In genomic region chr14:48503691-48504565, GRCm38 (mm10) we compare ENCODE assay signal across 17 mouse cellular contexts. TPM values are rescaled to one million over a fixed set of nuclear protein-coding genes. Genes with fewer than 3 reads are reported as not detected.
A peak's percentile ranks its signal among the peaks of the same experiment; 100 is the strongest.
DNase-seq lines count a peak whose midpoint lies in the region; ATAC-seq lines count a peak whose summit lies in the region.
"Had no signal": no experiment of that assay in that cellular context is flagged by ENCODE, and none has a peak within 500 bp of the region (broad histone marks: within the 10 kb centered on the region; RNA-seq: fewer than 3 reads in every experiment).

No protein-coding gene starts in this region.

- H3K9me3 ChIP-seq in forebrain, embryonic 12.5 days: no peaks in the 10 kb centered on the region
- no peaks in the 10 kb centered on the region for H3K9me3 ChIP-seq in forebrain, embryonic 16.5 days (ENCODE audit: control insufficient read depth, low read length)
- H3K9me3 ChIP-seq in hindbrain, embryonic 13.5 days: no peaks in the 10 kb centered on the region
- H3K9me3 ChIP-seq in midbrain, embryonic 16.5 days (replicated peaks; ENCODE audit: control insufficient read depth, low read length, poor library complexity, severe bottlenecking): no peaks in the 10 kb centered on the region
- H3K9me3 ChIP-seq: liver, embryonic 13.5 days had no signal

- peaks cover 13% of the 10 kb centered on the region for H3K4me1 ChIP-seq in forebrain, embryonic 12.5 days
- no peaks in the 10 kb centered on the region for H3K4me1 ChIP-seq in forebrain, embryonic 16.5 days (replicated peaks; ENCODE audit: control insufficient read depth, insufficient read depth, low read length)
- H3K4me1 ChIP-seq in hindbrain, embryonic 13.5 days (replicated peaks): peaks cover 10% of the 10 kb centered on the region
- H3K4me1 ChIP-seq in midbrain, embryonic 16.5 days (ENCODE audit: control insufficient read depth, insufficient read depth, low read length): no peaks in the 10 kb centered on the region
- H3K4me1 ChIP-seq: liver, embryonic 13.5 days had no signal

- no peak overlapping the region for H3K4me3 ChIP-seq in forebrain, embryonic 12.5 days (replicated peaks)
- no peak overlapping the region for H3K4me3 ChIP-seq in forebrain, embryonic 16.5 days (replicated peaks; ENCODE audit: low read length)
- H3K4me3 ChIP-seq in hindbrain, embryonic 13.5 days: peak overlapping the region; percentile 3; the same call in 1 of the 2 replicates
- no peak overlapping the region for H3K4me3 ChIP-seq in midbrain, embryonic 16.5 days (ENCODE audit: low read depth, low read length)
- H3K4me3 ChIP-seq: liver, embryonic 13.5 days had no signal

- ATAC-seq in forebrain, embryonic 12.5 days (ENCODE audit: low FRiP score): 0 out of 2 replicates have a peak, but pooled peaks have one; percentile 23
- ATAC-seq in forebrain, embryonic 16.5 days: no peak
- ATAC-seq in hindbrain, embryonic 13.5 days (ENCODE audit: low FRiP score): no peak; the same call in 1 of the 2 replicates
- 0 out of 2 replicates have a peak, but pooled peaks have one; percentile 23 for ATAC-seq in midbrain, embryonic 16.5 days
- ATAC-seq: Patski had no signal

- peak overlapping the region; percentile 47; the same call in 1 of the 2 replicates for H3K27ac ChIP-seq in forebrain, embryonic 12.5 days
- H3K27ac ChIP-seq in forebrain, embryonic 16.5 days (ENCODE audit: low read length): no peak overlapping the region
- no peak overlapping the region for H3K27ac ChIP-seq in hindbrain, embryonic 13.5 days
- H3K27ac ChIP-seq in midbrain, embryonic 16.5 days (ENCODE audit: low read length): no peak overlapping the region
- H3K27ac ChIP-seq: liver, embryonic 13.5 days; macrophage had no signal

- DNase-seq in ZHBTc4 (ENCODE audit: low read depth, low spot score): peak; percentile 47
- no peak for DNase-seq in adrenal gland, postnatal 36 days
- DNase-seq in frontal cortex, postnatal 14 days (ENCODE audit: low spot score in 2 of 2): no peak
- no peak for DNase-seq in heart, adult 9 months (ENCODE audit: low spot score in 2 of 2)
- DNase-seq: cerebellum, adult 9-10 months; gastrocnemius, postnatal 10 days; heart, postnatal 10 days; kidney, adult 9 months; layer of hippocampus, postnatal 36 days; liver, embryonic 13.5 days; thymus, adult 2 months had no signal

- H3K9ac ChIP-seq in forebrain, embryonic 12.5 days: 0 out of 2 replicates have a peak overlapping the region, but pooled peaks have one; percentile 7
- H3K9ac ChIP-seq in forebrain, embryonic 16.5 days (replicated peaks; ENCODE audit: low read depth, low read length): no peak overlapping the region
- H3K9ac ChIP-seq in hindbrain, embryonic 13.5 days: peak overlapping the region; percentile 47; the same call in 1 of the 2 replicates
- 0 out of 2 replicates have a peak overlapping the region, but pooled peaks have one; percentile 16 for H3K9ac ChIP-seq in midbrain, embryonic 16.5 days (ENCODE audit: low read depth, low read length)
- H3K9ac ChIP-seq: liver, embryonic 13.5 days had no signal

- H3K4me2 ChIP-seq in forebrain, embryonic 12.5 days: peak overlapping the region; percentile 23
- no peak overlapping the region for H3K4me2 ChIP-seq in forebrain, embryonic 16.5 days (ENCODE audit: low read length)
- H3K4me2 ChIP-seq in hindbrain, embryonic 13.5 days: peak overlapping the region; percentile 44
- peak overlapping the region; percentile 9; the same call in 1 of the 2 replicates for H3K4me2 ChIP-seq in midbrain, embryonic 16.5 days (ENCODE audit: low read length)
- H3K4me2 ChIP-seq: liver, embryonic 13.5 days had no signal

- H3K27me3 ChIP-seq in forebrain, embryonic 12.5 days: peaks cover 44% of the 10 kb centered on the region
- H3K27me3 ChIP-seq in forebrain, embryonic 16.5 days (replicated peaks; ENCODE audit: control insufficient read depth, insufficient read depth, low read length): no peaks in the 10 kb centered on the region
- H3K27me3 ChIP-seq in hindbrain, embryonic 13.5 days: peaks cover 33% of the 10 kb centered on the region
- peaks cover 4% of the 10 kb centered on the region; the same call in 1 of the 2 replicates for H3K27me3 ChIP-seq in midbrain, embryonic 16.5 days (ENCODE audit: control insufficient read depth, insufficient read depth, low read depth, low read length)
- H3K27me3 ChIP-seq: liver, embryonic 13.5 days; Patski had no signal

- H3K36me3 ChIP-seq in forebrain, embryonic 12.5 days (replicated peaks): peaks cover 4% of the 10 kb centered on the region
- peaks cover 5% of the 10 kb centered on the region; the same call in 1 of the 2 replicates for H3K36me3 ChIP-seq in forebrain, embryonic 16.5 days (ENCODE audit: control insufficient read depth, insufficient read depth)
- peaks cover 2% of the 10 kb centered on the region for H3K36me3 ChIP-seq in hindbrain, embryonic 13.5 days
- no peaks in the 10 kb centered on the region for H3K36me3 ChIP-seq in midbrain, embryonic 16.5 days (ENCODE audit: control insufficient read depth, insufficient read depth, low read length)

- 24% methylated on average over 18 of the region's 18 CpGs for WGBS in forebrain, embryonic 12.5 days
- WGBS in forebrain, embryonic 16.5 days: 27% methylated on average over 18 of the region's 18 CpGs
- WGBS in hindbrain, embryonic 13.5 days: 26% methylated on average over 18 of the region's 18 CpGs
- WGBS in midbrain, embryonic 16.5 days: 18% methylated on average over 18 of the region's 18 CpGs

RNA-seq across cellular contexts. Expression of gene Tmem260, which starts 58.0 kb away (rescaled TPM):
- 24.7 and 26.2 TPM in 2 replicates for polyA plus RNA-seq in forebrain, embryonic 12.5 days (2016; fragmentation: Nextera tagmentation; extraction: Ambion mirVana)
- polyA plus RNA-seq in forebrain, embryonic 16.5 days (2015; fragmentation: Nextera tagmentation; extraction: Ambion mirVana): 19.0 and 20.6 TPM in 2 replicates
- 19.6 and 20.4 TPM in 2 replicates for polyA plus RNA-seq in hindbrain, embryonic 13.5 days (2015; fragmentation: Nextera tagmentation; extraction: Ambion mirVana)
- polyA plus RNA-seq in midbrain, embryonic 16.5 days (2015; fragmentation: Nextera tagmentation; extraction: Ambion mirVana): 19.7 and 20.2 TPM in 2 replicates
- total RNA-seq in adrenal gland, postnatal 36 days (2021): 10 to 100 TPM; 31.1 to 34.0 TPM

Comparison
In these comparisons a context has a peak if more than half of its experiments do, and no peak if none do; other contexts are left out.
1. ATAC-seq: peak in forebrain, embryonic 12.5 days (single experiment) and midbrain, embryonic 16.5 days (single experiment); none in forebrain, embryonic 16.5 days (single experiment) and hindbrain, embryonic 13.5 days (single experiment).